Mouse (Mus musculus) adrenal gland, postnatal 10 days (tissue): ENCODE measurements at regions not wholly inside any gene's neighbourhood (a gene's known extent, or its start where the extent isn't known, plus 50 kb on each side); places are given as distances from the start of the nearest gene placed in this dataset.

Experiments used
- DNase-seq: peaks from one replicate; pipeline ENCODE4 v3.0.0; 2021; ENCODE audit warnings: mixed read lengths

DNA sequence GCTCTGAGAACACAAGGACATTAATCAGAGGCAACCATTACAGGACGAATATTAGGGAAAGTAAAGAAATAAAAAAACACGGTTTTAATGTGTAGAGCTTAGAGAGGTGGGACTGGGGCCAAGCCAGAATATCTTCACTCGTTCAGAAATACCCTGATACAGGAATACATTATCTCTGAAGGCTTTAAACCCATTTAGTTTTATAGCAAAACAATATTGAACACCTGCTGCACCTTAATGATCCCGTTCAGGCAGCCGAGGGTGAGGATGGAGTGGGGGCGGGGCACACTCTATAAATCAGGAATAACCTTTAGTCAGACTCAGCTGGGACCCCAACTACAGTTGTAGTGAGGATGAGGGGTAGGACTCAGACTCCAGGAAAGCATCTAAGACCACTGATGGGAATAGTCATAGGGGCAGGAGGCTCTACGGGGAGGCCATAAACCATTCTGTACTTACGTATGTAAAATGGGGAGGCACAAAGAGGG, 508.0 kb upstream of the Adam5 start:
- DNase-seq: no peak

DNA sequence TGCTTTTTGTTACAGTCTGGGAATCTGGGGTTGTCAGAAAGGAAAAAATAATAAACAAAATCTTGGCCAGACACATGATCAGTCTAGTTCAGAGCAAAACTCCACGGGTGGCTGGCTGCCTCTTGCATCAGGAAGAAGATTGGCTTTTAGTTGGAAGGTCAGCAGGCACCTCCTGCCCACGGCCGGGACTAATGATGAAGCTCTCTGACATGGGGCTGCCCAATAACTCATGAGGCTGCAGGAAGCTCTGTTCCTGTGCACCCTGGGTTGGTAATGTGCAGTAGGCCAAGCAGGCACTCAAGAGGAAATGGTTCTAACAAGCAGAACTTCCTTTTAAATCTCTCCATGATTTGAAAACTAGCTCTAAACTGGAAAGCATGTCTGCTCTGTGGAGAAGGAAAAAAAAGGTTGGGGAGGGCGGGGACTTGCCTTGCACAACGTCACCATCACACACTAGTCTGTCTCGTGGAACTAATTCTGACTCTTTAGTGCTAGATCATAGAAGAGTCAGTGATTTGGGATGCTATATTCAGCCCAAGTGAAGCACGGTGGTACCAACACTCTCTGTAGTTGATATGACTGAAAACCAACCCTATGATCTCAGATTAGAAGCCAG, 507.1 kb upstream of the Adam5 start:
- DNase-seq: no peak

DNA sequence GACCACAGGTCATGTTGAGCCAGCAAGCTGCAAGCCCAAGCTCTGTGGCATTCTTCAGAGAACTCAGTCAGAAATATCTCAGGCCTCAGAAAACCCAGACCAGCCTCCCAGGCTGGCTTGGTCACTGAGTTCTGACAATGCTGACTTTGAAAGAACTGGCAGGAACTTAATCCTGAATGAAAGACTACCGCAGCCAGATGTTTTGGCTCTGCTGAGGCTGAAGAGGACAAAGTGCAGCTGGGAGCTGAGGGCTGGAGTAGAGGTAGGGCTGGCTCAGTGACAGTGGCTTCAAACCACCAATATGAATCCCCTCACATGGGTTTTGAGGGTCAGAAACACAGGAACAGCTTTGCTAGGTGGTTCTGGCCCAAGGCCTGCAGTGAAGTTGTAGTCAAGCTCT, 505.6 kb upstream of the Adam5 start:
- no peak for DNase-seq

DNA sequence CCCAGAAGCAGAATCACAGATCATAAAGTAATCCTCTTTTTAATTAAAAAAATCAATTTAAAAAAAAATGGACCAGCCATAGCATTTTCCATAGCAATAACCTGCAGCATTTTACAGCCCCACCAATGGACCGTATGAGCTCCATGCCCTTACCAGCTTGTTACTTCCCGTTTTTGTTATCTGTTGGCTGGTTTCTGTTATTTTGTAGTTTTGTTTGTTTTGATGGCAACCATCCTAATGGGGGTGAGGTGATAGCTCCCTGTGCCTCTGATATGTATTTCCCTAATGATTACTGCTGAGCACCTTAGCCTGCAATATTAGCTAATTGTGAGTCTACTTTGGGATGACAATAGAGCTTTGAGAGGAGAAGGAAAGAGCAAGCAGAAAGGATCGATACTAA, 504.1 kb upstream of the Adam5 start:
- no peak for DNase-seq

DNA sequence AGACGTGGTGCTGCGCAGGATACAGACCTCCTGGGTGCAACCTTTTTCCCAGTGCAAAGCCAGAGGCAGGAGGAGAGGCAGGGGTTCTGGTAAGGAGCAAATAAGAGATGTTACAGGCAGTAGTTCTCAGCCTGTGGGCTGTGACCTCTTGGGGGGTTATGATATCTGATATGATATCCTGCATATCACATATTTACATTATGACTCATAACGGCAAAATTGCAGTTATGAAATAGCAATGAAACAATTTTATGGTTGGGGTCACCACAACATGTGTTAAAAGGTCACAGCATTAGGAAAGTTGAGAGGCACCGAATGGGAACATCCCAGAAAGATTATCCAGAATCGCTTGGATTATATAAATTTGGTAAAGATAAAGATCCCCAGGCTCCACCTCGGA, 502.8 kb upstream of the Adam5 start:
- DNase-seq: no peak

DNA sequence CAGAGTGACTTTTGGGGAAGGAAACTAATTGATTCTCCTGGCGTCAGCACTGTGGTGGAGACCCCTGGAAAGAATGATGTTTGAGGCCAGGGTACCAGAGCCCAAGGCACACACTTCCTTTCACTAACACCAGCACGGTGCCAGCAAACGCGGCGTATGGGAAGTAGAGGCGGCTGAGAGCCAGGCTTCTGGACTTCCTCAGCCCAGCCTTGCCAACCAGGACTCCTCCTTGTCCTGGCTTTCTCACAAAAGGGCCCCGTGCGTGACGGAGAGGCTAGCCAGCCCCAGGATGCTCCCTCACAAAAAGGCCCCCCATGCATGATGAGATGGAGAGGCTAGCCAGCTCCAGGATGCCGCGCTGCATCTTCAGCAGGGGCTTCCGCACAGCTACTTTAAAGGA, 502.1 kb upstream of the Adam5 start:
- DNase-seq: no peak

DNA sequence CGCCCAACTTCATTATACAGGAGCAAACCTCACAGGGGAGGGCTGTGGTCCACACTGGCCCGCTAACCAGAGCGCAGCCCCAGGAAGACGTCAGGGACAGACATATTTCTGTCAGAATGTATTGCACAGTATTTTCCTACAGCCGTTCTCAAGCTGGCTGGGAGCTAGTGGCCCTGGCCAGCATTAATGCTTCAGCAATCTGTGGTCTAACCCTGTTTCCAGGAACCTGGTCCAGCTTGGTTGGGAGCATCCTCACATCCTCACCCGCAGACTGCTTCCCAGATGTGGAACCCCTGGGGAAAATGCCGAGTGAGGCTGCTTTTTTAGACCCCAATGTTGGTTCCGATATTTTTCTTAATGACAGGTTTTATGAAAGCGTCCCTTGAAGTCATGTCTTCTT, 500.6 kb upstream of the Adam5 start:
- DNase-seq: no peak

DNA sequence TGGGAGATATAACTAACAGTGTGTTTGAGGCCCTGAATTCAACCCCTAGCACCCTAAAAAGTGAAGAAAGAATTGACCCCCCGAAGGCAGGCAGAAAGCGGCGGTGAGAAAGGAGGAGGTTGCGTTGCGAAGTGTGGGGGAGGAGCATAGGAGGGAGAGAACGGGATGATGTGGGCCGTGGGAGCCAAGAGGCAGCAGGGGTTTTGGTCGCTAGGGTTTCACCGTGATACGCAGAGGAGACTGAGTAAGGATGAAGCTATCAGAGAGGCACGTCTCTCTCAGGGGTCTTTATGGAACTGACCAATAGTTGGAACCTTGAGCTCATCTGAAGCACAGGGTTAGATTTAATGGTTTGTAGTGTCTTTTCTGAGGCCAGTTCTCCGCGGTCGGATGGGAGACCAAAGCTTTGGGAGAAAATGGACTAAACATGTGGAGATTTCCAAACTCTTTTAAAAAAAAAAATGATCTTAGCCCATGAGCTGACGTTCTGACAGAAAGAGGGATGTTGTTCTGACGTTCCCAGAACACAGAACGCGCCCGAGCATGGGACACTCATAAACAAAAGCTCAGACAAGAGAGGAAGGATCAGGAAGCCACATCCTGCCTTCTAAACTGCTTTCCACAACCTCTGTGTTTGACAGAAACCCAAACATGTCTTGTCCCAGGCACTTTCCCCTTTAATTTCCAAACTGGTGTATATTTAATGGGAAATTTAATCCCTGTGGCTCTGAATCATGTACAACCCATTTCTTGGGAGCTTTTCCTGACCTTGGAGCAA, 499.7 kb upstream of the Adam5 start:
- DNase-seq: no peak

DNA sequence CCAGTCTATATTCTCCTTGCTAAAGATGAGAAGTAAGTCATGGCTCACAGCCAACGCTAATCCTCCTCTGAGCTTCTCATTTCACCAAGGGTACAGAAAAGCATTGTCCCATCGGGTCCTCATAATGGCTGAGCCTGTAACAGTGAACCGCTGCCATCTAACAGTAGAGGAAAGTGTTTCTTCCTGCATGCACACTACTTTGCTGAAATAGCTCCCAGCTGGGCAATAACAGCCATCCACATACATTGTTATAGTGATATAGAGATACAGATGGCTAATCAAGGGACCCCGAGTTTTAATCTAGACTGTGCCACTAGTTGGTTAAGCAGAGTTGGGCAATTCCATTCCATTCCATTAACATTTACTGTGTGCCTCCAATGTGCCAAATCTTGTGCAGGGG, 492.2 kb upstream of the Adam5 start:
- DNase-seq: no peak

DNA sequence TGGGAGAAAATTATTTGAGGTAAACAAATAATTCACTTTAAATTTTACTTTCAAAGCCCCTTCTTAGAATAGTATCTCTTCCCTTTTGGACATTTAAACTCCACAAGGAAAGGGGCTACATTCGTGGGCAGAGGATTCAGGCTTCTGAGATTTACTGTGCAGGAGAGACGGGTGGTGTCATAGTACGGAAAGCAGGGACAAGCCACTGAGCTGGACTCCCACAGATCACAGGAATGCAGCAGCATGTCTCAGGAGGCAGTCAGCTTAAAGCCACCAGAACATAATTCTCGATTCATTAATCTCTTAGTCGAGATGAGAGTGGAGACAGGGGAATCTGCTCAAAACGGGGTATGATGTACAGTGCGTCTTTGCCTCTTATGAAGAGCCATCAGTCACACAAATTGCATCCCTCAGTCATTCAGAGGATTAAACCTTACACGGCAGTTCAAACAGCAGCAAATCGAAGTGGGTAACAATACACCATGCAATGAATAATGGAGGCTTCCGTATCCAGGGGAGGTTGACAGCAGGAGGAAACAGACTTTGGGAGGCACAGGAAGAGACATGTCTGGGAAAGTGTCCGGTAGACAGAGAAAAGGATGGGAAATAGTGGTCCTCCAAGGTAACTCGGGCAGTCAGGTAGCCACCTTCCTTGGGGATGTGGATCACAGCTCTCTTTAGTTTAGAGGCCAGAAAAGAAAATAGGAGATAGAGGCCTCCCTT, 487.8 kb upstream of the Adam5 start:
- DNase-seq: no peak

DNA sequence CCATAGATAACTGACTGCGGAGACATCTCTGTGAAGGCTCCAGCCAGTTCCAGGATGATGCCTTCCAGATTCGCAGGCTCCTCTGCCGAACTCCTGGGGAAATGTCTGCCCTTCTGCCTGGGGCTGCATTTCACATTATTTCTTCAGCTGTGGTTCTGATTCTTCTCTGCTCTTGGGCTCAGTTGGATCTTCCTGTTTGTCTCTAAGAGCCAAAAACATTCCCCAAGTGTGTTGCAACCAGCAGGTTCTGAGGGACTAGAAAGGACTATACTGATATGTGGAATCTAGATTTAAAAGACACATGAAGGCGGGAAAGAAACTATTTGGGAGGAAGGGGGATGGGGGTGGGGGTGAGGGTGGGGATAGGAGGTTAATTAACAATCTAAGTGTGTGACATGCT, 483.8 kb upstream of the Adam5 start:
- no peak for DNase-seq

DNA sequence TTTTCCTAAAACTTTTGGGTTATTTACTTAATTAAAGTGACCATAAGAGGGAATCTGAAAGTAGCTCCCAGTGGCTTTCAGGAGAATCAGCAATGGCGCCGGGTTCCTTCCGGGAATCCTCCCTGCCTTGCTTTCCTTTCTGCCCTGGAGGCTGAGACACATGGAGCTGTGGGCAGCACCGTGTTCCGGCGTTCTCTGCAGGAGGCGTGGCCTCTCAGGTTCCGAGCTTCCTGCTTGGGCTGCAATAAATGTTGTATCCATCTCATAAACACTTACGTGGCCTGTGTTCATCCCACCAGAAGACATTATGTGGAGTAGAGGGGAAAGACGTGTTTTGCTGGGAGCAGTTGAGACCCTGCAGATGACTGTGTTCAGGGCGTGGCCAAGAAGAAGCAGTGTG, 483.3 kb upstream of the Adam5 start:
- DNase-seq: no peak

DNA sequence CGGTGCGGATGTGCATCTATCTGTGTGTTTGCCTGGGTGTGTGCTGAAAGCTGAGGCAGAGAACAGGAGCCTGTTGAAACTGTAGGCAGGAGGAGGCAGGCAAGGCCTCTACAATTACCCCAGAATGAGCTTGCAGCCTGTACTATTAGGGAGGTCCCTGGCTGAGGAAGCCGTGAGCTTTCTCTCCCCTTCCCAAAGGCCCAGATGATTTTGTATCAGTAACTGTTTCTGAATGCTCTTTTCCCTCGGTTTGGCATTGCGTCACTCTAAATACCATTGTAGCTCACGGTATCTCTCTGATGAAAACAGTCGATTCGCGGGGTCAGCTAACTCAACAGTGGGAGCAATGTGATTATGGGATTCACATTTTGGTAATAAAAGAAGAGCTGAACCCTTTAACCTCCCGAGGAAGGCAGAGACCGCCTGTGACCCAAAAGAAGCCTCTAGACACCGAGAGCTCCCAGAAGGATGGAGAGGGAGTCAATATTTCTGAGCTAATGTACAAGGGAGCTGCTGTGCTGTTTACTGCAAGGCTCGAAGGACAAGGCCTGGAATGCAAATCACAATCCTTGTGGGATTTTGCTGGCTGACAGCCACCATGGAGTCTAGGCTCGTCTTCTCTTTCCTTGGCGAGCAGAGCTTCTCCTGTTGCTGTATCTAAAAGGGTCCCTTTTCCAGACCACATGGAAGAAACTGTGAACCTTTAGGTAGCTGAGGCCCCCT, 482.8 kb upstream of the Adam5 start:
- peak; percentile 58 for DNase-seq
